Mouse (Mus musculus) brain, embryonic 14.5 days (tissue): ENCODE measurements around the gene Stxbp4.

Source experiments
- CTCF ChIP-seq: fragments of 200-500 bp; IDR thresholded peaks from 2 replicates; pipeline ENCODE4 v1.5.1; 2012; ENCODE audit warnings: inconsistent platforms, mild to moderate bottlenecking, moderate library complexity, borderline replicate concordance; ENCODE audit not compliant: insufficient read depth, insufficient read length; ENCODE audit errors: extremely low read depth
- POLR2A ChIP-seq: fragments of 200-500 bp; IDR thresholded peaks from 2 replicates; pipeline ENCODE4 v1.6.1; 2012; ENCODE audit warnings: mild to moderate bottlenecking, inconsistent platforms, borderline replicate concordance; ENCODE audit not compliant: poor library complexity, insufficient read depth, insufficient read length, severe bottlenecking; ENCODE audit errors: extremely low read depth

- no peak for TF ChIP-seq CTCF
- TF ChIP-seq POLR2A: no peak
These were observed 156.1 kb downstream of the Stxbp4 start for GRCm38 (mm10) chr11:90481828-90482227.
